Mouse (Mus musculus) embryo, embryonic 9.5 days (tissue): ENCODE measurements around the gene BC035044.
A peak's percentile ranks its signal among the peaks of the same experiment; 100 is the strongest.
"Not testable (repeated sequence)": the region's sequence is repeated elsewhere in the genome, so short reads cannot be mapped to it uniquely, and the experiment has no call there.

Source experiments
- DNase-seq: peaks from one replicate; pipeline ENCODE4 v3.0.0-alpha.2; 2017; ENCODE audit errors: extremely low spot score

Gene BC035044

DNA sequence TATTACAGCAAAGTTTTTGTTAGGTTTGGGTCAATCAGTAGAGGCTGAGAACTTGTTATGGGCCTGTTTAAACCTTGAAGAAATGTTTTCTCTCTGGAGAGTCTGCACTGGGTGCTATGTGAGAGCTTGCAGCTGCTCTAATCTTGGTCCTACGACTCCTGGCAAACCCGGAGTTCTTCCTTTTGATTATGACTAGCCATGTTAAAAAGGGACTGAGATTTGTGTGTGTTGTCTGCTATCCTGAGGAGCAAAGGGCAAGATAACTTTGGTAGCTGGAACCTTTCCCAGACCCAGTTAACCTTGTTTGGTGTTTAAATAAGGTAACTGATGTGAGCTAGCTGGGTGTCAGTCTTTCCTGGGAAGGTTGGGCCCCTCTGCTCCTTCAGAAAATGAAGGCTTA is 40.3 kb downstream of the BC035044 start:
- DNase-seq, result no peak

DNA sequence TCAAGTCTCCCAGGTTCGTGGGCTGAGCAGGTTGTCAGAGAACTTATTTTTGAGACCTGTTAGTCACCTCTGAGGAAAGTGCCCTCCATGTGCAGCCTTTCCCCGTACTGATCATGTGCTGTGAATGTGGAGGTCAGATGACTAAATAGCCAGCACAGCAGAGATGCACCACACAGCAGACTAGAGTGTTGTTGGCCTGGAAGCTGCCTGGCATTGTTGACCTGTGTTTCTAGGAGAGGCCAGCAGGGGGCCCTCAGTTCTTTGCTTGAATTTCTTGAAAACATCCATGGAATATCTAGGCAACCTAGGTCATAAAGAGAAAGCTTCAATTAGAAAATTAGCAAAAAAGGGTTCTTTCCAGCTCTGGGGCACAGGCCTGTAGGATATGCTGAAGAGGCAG is 41.0 kb downstream of the BC035044 start:
- peak; percentile 62 for DNase-seq

GRCm38 (mm10) chr6:128847401-128847800 is 43.5 kb downstream of the BC035044 start:
- DNase-seq, result no peak

DNA sequence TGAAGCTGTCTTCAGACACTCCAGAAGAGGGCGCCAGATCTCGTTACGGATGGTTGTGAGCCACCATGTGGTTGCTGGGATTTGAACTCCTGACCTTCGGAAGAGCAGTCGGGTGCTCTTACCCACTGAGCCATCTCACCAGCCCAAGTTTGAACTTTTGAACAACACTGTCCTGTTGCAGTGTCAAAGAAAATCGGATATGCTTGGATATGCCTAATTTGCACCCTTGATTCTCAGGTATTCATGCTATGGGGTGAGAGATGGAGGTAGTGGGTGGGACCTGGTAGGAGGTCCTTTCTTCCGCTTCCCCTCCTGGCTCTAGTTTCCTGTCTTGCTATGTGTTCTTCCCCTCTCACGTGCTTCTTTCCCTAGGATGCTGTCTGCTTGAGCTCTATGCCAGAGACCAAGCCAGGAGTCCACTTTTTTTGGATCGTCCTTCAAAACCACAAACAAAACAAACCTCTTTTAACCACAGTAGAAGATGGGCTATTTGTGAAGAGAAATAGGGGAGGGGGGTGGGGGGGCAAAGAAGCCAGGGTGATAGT is 44.9 kb downstream of the BC035044 start:
- DNase-seq, result no peak

GRCm38 (mm10) chr6:128845319-128845979 is 45.5 kb downstream of the BC035044 start:
- peak; percentile 89 for DNase-seq

DNA sequence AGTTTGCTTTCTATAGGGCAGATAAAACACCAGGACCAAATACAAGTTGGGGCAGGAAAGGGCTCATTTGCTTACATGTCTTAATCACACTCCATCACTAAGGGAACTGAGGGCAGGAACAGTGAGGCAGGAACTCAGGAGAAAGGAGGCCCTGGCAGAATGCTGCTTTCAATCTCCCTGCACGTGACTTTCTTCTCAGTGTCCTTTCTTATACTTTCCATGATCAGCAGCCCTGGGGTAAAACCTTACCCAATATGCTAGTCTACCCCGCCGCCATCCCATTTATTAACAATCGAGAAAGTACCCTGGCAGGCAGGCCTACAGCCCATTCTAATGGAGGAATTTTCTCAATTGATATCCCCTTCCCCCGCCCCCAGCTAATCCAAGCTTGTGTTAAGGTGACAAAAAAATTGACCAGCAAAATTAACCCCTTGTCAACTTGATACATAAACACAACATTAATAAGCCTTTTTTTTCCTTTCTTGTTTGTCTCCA is 46.3 kb downstream of the BC035044 start:
- no peak for DNase-seq

GRCm38 (mm10) chr6:128844131-128844530 is 46.8 kb downstream of the BC035044 start:
- DNase-seq, result no peak

DNA sequence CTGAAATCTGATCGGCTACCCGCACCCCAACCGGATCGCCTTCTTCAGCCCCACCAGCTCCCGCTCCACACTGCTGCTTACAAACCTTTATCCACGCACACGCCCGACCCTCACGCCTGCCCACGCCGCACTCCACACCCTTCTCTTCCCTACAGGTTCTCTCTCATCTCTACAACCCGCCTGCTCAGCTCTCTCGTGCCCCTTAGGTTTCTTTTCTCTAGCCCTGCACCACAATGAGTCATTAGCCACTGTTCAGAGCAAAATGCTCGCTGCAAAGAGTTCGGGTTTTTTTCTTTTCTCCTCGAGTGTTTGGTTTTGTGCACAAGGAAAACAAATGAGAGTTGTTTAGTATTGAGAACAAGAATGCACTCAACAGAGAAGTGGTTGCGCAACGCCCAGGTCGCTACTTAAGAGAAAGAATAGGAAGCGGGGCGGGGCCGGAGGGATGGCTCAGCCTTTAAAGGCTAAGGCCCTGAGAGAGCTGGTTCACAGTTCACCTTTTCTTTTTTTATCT is 47.4 kb downstream of the BC035044 start:
- no peak for DNase-seq

DNA sequence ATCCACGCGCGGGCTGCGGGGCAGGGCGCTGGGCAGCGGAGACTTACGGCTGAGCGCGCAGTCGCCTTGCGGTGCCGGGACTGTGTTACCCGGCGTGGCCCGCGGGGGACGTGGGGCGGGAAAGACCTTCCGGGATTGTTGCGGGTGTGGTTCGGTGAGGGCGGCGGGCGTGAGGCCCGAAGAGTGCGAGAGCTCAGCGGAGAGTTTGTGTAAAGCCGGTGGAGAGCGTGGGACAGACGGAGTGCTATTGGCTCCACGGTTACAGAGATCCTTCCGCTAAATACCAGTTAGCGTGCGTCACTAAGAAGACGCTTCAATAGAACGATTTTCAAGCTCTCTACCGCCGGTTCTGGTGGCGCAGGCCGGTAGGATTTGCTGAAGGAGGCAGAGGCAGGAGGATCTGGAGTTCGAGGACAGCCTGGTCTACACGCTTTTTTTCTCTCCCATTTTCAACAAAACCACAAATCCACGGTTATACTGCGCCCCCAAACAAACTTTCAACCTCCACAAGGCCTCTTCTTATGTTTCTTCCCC is 47.9 kb downstream of the BC035044 start:
- peak; percentile 95 for DNase-seq

GRCm38 (mm10) chr6:128842356-128842944 is 48.5 kb downstream of the BC035044 start:
- DNase-seq, result no peak

DNA sequence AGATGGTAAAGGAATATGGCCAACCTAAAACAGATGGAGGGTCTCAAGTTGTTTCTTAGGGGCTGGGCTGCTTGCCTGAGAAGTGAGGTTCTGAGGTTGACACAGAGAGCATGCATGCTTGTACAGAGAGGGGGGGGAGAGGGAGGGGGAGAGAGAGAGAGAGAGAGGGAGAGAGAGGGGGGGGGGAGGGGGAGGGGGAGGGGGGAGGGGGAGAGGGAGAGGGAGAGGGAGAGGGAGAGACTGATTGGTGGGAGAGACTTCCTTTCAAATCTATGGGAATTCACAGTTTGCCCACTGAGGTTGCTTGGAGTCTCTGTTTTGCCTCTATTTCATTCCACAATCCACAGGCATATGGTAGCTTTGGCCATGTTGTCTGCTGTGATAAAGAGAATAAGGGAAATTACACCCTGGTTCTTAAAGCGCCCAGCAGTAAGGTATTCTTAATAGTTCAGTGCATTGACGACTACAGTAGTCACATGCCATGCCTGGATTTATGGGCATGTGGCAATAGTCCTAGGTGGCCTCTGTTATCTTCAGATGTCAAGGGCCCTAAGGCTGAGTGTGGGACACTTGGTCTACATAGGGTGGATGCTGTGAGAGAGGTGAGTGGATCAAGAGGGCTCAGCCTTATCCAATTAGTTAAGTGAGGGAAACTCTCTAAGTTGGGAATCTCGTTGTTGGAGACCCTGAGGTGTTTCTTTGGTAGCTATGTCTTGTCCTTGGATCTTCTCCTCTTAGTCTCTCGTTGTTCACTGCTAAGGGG is 49.4 kb downstream of the BC035044 start:
- DNase-seq, result no peak

GRCm38 (mm10) chr6:128840669-128841068 is 50.3 kb downstream of the BC035044 start:
- DNase-seq, result not testable (repeated sequence)

GRCm38 (mm10) chr6:128839921-128840320 is 51.0 kb downstream of the BC035044 start:
- no peak for DNase-seq

DNA sequence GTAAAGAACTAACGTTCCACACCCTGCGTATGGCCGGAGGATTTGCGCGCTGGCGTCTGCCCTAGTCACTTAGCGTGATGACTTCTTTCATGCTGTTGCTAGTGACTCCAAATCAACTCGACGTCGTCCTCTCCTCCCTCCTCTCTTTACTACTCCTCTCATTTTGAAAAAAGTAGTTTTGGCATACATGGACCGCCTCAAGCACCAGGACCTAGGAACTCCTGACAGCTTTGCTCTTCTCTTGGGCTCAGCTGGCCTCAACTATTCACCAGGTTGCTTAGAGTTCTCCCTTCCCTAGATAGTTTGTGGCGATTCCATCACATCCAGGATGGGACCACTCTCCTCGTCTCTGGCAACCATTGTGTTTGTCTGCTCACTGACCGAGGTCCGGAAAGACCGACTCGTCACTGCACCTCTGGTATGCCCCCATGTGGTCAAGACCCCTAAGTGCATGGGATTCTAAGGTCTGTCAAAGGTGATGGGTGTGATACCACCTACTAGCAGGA is 51.6 kb downstream of the BC035044 start:
- peak; percentile 93 for DNase-seq

DNA sequence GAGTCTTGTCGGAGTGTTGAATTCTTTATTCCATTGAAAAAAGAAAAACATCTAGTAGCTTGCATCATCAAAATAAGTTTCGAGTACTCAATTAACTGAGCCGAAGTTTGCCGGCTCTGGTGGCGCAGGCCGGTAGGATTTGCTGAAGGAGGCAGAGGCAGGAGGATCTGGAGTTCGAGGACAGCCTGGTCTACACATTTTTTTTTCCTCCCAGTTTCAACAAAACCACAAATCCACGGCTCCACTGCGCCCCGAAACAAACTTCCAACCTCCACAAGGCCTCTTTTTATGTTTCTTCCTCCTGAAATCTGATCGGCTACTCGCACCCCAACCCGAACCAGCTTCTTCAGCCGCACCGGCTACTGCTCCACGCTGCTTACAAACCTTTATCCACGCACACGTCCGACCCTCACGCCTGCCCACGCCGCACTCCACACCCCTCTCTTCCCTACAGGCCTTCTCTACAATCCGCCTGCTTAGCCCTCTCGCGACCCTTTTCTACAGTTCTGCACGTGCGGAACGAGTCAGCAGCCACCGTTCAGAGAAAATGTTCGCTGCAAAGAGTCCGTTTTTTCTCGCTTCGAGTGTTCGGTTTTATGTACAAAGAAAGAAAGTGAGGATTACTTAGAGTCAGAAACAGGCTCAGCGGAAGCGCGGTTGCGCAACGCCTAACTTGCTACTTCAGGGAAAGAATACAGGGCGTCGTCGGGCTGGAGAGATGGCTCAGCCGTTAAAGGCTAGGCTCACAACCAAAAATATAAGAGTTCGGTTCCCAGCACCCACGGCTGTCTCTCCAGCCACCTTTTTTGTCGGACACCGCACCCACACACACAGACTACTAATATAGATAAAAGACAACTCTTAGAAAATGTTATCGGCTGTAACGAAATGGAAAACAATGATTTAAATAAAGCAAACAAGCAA is 52.3 kb downstream of the BC035044 start:
- DNase-seq, result peak; percentile 93

DNA sequence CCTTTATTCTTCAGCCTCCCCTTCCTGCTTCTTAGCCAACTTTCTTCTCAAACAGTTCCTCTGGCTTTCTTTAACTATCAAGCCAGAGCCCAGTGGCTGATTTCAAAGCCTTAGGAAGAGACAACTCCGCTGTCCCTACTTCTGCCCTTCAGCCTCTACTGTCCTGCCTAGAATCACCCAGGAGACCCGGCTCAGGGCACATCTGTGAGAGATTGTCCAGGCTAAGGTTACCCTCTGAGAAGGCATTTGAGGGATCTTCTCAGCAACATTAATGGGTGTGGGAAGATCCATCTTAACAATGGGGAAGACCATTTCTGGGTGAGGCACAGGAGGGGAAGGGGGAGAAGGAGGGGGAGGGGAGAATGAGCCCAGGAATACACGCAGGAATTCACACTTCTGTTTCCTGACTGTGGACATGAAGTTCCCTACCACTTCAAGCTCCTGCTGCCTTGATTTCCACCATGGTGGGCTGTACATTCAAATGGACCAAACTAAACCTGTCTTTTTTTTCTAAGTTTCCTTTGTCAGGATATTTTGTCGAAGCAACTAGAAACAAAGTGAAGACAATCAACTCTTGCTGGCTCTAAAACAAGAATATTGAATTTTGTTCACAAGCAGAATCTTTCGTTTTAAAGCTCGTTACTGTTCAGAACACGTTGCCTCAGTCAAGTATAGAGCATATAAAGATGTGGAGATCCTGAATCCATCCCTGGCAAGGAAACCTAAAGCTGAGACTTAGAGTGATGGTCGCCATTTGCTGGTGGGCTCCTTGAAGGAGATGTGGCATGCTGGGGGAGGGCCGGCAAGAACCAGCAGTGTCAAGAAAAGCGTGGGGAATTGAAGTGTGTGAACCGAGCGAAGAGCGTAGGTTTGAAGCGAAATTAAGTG is 53.2 kb downstream of the BC035044 start:
- DNase-seq, result peak; percentile 72

- DNase-seq, result no peak
These were observed 54.0 kb downstream of the BC035044 start for GRCm38 (mm10) chr6:128836955-128837334.

- no peak for DNase-seq
These were observed 54.6 kb downstream of the BC035044 start for GRCm38 (mm10) chr6:128836191-128836954.

- DNase-seq, result no peak
These were observed 55.4 kb downstream of the BC035044 start for GRCm38 (mm10) chr6:128835571-128835970.
